Mouse (Mus musculus): Measurements from ENCODE around the gene Ccdc188. TPM values are rescaled to one million over a fixed set of nuclear protein-coding genes. Genes with fewer than 3 reads are reported as not detected.

Gene Ccdc188
- polyA plus RNA-seq, 1 experiment from 2014 or later = not detected

DNA sequence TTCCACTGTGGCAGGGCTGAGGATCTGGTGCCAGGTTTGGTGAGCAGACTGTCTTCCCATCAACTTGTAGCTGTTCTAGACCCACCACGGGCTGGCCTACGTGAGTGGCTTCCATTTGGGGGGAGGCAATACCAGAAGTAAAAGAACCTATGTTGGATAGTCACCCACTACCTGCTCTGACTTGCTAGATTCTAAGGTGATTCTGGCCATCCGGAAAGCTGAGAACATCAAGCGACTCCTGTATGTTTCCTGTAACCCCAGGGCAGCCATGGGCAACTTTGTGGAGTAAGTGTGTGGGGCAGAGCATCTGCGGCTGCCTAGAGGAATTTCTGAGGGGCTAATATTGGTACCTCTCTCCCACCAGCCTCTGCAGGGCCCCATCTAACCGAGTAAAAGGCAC, 35.1 kb downstream of the Ccdc188 start:
- no peak overlapping the region for H3K9ac ChIP-seq (ENCODE audit: low read length)
- no peak overlapping the region for H3K27ac ChIP-seq (ENCODE audit: low read length)
- WGBS = 78% methylated on average over 6 of the region's 6 CpGs
- no peak overlapping the region for H3K4me2 ChIP-seq (ENCODE audit: low read depth, low read length)
- H3K27me3 ChIP-seq (ENCODE audit: control insufficient read depth, insufficient read depth, low read depth, low read length) = no peaks in the 10 kb centered on the region
- no peak for ATAC-seq (ENCODE audit: low read depth)
- H3K9me3 ChIP-seq (ENCODE audit: control insufficient read depth, low read length) = no peaks in the 10 kb centered on the region
- H3K4me3 ChIP-seq (ENCODE audit: low read length) = no peak overlapping the region
- peaks cover 14% of the 10 kb centered on the region for H3K4me1 ChIP-seq (replicated peaks; ENCODE audit: control insufficient read depth, insufficient read depth, low read length)
- H3K36me3 ChIP-seq (ENCODE audit: control insufficient read depth, insufficient read depth, low read length) = peaks cover 47% of the 10 kb centered on the region

DNA sequence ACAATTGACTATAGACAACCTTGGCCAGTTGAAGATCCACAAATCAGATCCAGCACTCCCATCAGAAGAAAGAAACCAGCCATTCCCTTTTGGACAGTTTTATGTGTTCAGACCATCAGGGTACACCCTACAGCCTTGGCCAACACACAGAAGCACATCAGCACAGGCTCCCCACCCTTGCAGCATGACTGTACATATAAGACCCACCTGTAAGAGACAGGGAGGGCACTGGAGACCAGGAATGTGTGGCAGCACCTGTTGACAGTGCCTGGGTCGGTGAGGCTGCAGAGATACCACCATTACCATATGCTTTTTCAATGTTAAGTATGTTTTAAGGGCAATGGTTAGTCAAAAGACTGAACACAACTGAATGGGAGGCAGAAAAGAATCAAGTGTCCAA, 36.2 kb downstream of the Ccdc188 start:
- Histone ChIP-seq H3K9me3 (ENCODE audit: control insufficient read depth, low read length) (no peaks in the 10 kb centered on the region), H3K4me2 (ENCODE audit: low read depth, low read length) (no peak overlapping the region), H3K27me3 (ENCODE audit: control insufficient read depth, insufficient read depth, low read depth, low read length) (no peaks in the 10 kb centered on the region), H3K27ac (ENCODE audit: low read length) (no peak overlapping the region), H3K4me3 (ENCODE audit: low read length) (no peak overlapping the region), H3K9ac (ENCODE audit: low read length) (no peak overlapping the region), H3K36me3 (ENCODE audit: control insufficient read depth, insufficient read depth, low read length) (peaks cover 57% of the 10 kb centered on the region), H3K4me1 (replicated peaks; ENCODE audit: control insufficient read depth, insufficient read depth, low read length) (peaks cover 14% of the 10 kb centered on the region)
- 88% methylated on average over 1 of the region's 1 CpGs for WGBS
- ATAC-seq (ENCODE audit: low read depth) = no peak

DNA sequence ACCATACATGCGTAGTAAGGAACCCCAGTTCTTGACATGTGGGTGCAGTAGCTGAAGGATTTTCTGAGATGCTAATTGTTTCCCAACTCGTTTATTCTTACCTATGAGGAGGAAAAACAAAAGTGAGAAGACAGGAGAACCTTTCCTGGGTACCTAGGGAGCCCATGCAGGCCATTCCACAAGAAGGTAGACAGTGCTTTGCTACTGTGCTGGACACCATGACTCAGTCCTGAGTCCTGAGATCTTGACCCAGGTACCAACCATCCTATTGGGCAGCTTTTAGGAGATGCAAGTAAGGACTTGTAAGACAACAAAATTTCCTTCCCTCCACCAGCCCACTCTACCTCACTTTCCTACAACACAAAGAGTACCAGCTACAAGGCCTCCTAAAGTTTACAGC, 40.5 kb downstream of the Ccdc188 start, which contains the start of gene Gm49776:
Gene Gm49776, minus strand, starts transcription at position 101 of the 400 bp plus-strand sequence.
- no peak within 1 kb of the TSS for H3K27ac ChIP-seq (ENCODE audit: low read length)
- H3K36me3 ChIP-seq (ENCODE audit: control insufficient read depth, insufficient read depth, low read length) = peaks cover 73% of the 10 kb centered on the region
- no peaks in the 10 kb centered on the region for H3K27me3 ChIP-seq (ENCODE audit: control insufficient read depth, insufficient read depth, low read depth, low read length)
- H3K9me3 ChIP-seq (ENCODE audit: control insufficient read depth, low read length) = no peaks in the 10 kb centered on the region
- WGBS = 93% methylated on average over 2 of the region's 2 CpGs
- H3K4me1 ChIP-seq (replicated peaks; ENCODE audit: control insufficient read depth, insufficient read depth, low read length) = no peaks in the 10 kb centered on the region
- H3K9ac ChIP-seq (ENCODE audit: low read length) = no peak within 1 kb of the TSS
- no peak within 1 kb of the TSS for H3K4me2 ChIP-seq (ENCODE audit: low read depth, low read length)
- no peak for ATAC-seq (ENCODE audit: low read depth)
- no peak within 1 kb of the TSS for H3K4me3 ChIP-seq (ENCODE audit: low read length)

DNA sequence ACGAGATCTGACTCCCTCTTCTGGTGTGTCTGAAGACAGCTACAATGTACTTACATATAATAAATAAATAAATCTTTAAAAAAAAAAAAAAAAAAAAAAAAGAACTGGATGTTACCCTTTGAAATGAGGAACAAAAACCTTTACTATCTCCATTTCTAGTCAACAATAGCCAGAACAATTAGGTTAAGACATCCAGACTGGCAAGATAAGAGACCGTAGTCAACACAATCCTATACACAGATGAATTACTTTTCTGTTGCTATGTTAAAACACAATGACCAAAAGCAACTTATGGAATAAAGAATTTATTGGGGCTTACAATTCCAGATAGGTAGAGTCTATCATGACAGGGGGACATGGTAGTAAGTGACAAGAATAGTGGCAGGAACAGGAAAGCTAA, 47.3 kb downstream of the Ccdc188 start:
- no peak overlapping the region for H3K4me2 ChIP-seq (ENCODE audit: low read depth, low read length)
- no peaks in the 10 kb centered on the region for H3K4me1 ChIP-seq (replicated peaks; ENCODE audit: control insufficient read depth, insufficient read depth, low read length)
- H3K4me3 ChIP-seq (ENCODE audit: low read length) = no peak overlapping the region
- no peaks in the 10 kb centered on the region for H3K9me3 ChIP-seq (ENCODE audit: control insufficient read depth, low read length)
- H3K27ac ChIP-seq (ENCODE audit: low read length) = no peak overlapping the region
- no peak for ATAC-seq (ENCODE audit: low read depth)
- H3K27me3 ChIP-seq (ENCODE audit: control insufficient read depth, insufficient read depth, low read depth, low read length) = no peaks in the 10 kb centered on the region
- H3K36me3 ChIP-seq (ENCODE audit: control insufficient read depth, insufficient read depth, low read length) = peaks cover 52% of the 10 kb centered on the region
- WGBS = 91% methylated on average over 2 of the region's 2 CpGs
- no peak overlapping the region for H3K9ac ChIP-seq (ENCODE audit: low read length)

DNA sequence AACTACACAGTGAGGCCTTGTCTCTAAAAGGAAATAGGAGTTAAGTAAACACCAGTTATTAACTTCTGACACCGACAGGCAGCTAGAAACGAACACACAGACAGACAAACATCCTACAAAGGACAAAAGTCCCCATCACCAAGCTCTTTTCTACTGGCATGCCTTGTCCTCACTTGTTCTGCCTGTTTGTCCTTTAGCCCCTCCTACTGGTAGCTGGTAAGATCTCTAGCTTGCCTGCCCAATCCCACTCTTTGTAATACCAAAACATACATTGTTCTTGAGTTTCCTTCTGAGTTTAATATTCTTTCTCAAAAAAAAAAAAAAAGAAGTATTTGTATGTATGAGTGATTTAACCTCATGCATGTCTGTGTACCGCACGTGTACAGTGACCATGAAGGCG, 50.5 kb downstream of the Ccdc188 start:
- no peak for ATAC-seq (ENCODE audit: low read depth)
- H3K36me3 ChIP-seq (ENCODE audit: control insufficient read depth, insufficient read depth, low read length) = peaks cover 59% of the 10 kb centered on the region
- WGBS = 77% methylated on average over 5 of the region's 5 CpGs

More for the DNA sequence above, 50.5 kb downstream of the Ccdc188 start:
- Histone ChIP-seq H3K27ac (ENCODE audit: low read length) (no peak overlapping the region), H3K9ac (ENCODE audit: low read length) (no peak overlapping the region), H3K4me1 (replicated peaks; ENCODE audit: control insufficient read depth, insufficient read depth, low read length) (no peaks in the 10 kb centered on the region), H3K9me3 (ENCODE audit: control insufficient read depth, low read length) (no peaks in the 10 kb centered on the region), H3K4me2 (ENCODE audit: low read depth, low read length) (no peak overlapping the region), H3K4me3 (ENCODE audit: low read length) (no peak overlapping the region), H3K27me3 (ENCODE audit: control insufficient read depth, insufficient read depth, low read depth, low read length) (no peaks in the 10 kb centered on the region)

Other genes with a start within 250 kb of the Ccdc188 start
- gene Vpreb2, start 237.5 kb upstream of the Ccdc188 start, polyA plus RNA-seq (2015; fragmentation: Nextera tagmentation; extraction: Ambion mirVana) = not detected in 2 replicates
- gene Dgcr6, start 165.0 kb upstream of the Ccdc188 start, polyA plus RNA-seq (2015; fragmentation: Nextera tagmentation; extraction: Ambion mirVana) = 78.5 and 79.2 TPM in 2 replicates
- gene Prodh, start 127.7 kb upstream of the Ccdc188 start, polyA plus RNA-seq (2015; fragmentation: Nextera tagmentation; extraction: Ambion mirVana) = 12.5 and 13.4 TPM in 2 replicates
- 0.35 TPM in 2 replicates for gene Rtn4r, start 90.2 kb upstream of the Ccdc188 start, polyA plus RNA-seq (2015; fragmentation: Nextera tagmentation; extraction: Ambion mirVana)
- gene Zdhhc8, start 17.3 kb downstream of the Ccdc188 start, polyA plus RNA-seq (2015; fragmentation: Nextera tagmentation; extraction: Ambion mirVana) = 9.1 and 9.3 TPM in 2 replicates
- 95.2 and 106 TPM in 2 replicates for gene Trmt2a, start 30.8 kb downstream of the Ccdc188 start, polyA plus RNA-seq (2015; fragmentation: Nextera tagmentation; extraction: Ambion mirVana)
- 459 and 514 TPM in 2 replicates for gene Ranbp1, start 30.9 kb downstream of the Ccdc188 start, polyA plus RNA-seq (2015; fragmentation: Nextera tagmentation; extraction: Ambion mirVana)
- 1.8 and 2.8 TPM in 2 replicates for gene Gm49776, start 40.4 kb downstream of the Ccdc188 start, polyA plus RNA-seq (2015; fragmentation: Nextera tagmentation; extraction: Ambion mirVana)
- 26.6 and 28.8 TPM in 2 replicates for gene Dgcr8, start 71.4 kb downstream of the Ccdc188 start, polyA plus RNA-seq (2015; fragmentation: Nextera tagmentation; extraction: Ambion mirVana)
- gene Tango2, start 130.2 kb downstream of the Ccdc188 start, polyA plus RNA-seq (2015; fragmentation: Nextera tagmentation; extraction: Ambion mirVana) = 27.0 and 28.7 TPM in 2 replicates
- gene Arvcf, start 130.3 kb downstream of the Ccdc188 start, polyA plus RNA-seq (2015; fragmentation: Nextera tagmentation; extraction: Ambion mirVana) = 34.0 and 36.7 TPM in 2 replicates
- 22.0 and 22.1 TPM in 2 replicates for gene Txnrd2, start 208.5 kb downstream of the Ccdc188 start, polyA plus RNA-seq (2015; fragmentation: Nextera tagmentation; extraction: Ambion mirVana)
- gene Comt, start 209.0 kb downstream of the Ccdc188 start, polyA plus RNA-seq (2015; fragmentation: Nextera tagmentation; extraction: Ambion mirVana) = 124 and 125 TPM in 2 replicates